Mouse (Mus musculus) CD4-positive helper T cell, adult 2 months (primary cell): Measurements from ENCODE around the gene Snrnp25.

Experiments used
- DNase-seq: peaks from one replicate; pipeline ENCODE4 v3.0.0-alpha.2; 2012; ENCODE audit warnings: low read depth, missing footprints, low spot score

Snrnp25 gene

GRCm38 (mm10) chr11:32224468-32225139 is 19.4 kb downstream of the Snrnp25 start:
- DNase-seq: no peak

GRCm38 (mm10) chr11:32225222-32226104 is 20.2 kb downstream of the Snrnp25 start:
- DNase-seq: no peak

GRCm38 (mm10) chr11:32226124-32226871 is 21.1 kb downstream of the Snrnp25 start, which contains the start of gene Mpg:
Mpg (plus strand) TSS chr11:32226505.
- peak; percentile 91 for DNase-seq

- no peak for DNase-seq
Observed at GRCm38 (mm10) chr11:32227041-32227440, 21.8 kb downstream of the Snrnp25 start.

GRCm38 (mm10) chr11:32227555-32227954 is 22.3 kb downstream of the Snrnp25 start:
- DNase-seq: no peak

- DNase-seq: no peak
Observed at GRCm38 (mm10) chr11:32228292-32228845, 23.2 kb downstream of the Snrnp25 start.

GRCm38 (mm10) chr11:32230220-32230619 is 25.0 kb downstream of the Snrnp25 start:
- no peak for DNase-seq

- no peak for DNase-seq
Observed at GRCm38 (mm10) chr11:32231125-32231524, 25.9 kb downstream of the Snrnp25 start.

- no peak for DNase-seq
Observed at GRCm38 (mm10) chr11:32232848-32233247, 27.6 kb downstream of the Snrnp25 start.

- DNase-seq: no peak
Observed at GRCm38 (mm10) chr11:32233895-32234294, 28.7 kb downstream of the Snrnp25 start.

- no peak for DNase-seq
Observed at GRCm38 (mm10) chr11:32234816-32235485, 29.7 kb downstream of the Snrnp25 start.

- no peak for DNase-seq
Observed at GRCm38 (mm10) chr11:32235646-32236045, 30.4 kb downstream of the Snrnp25 start.

GRCm38 (mm10) chr11:32236132-32236531 is 30.9 kb downstream of the Snrnp25 start:
- DNase-seq: no peak

GRCm38 (mm10) chr11:32236712-32237410 is 31.6 kb downstream of the Snrnp25 start:
- no peak for DNase-seq

GRCm38 (mm10) chr11:32237411-32237795 is 32.2 kb downstream of the Snrnp25 start:
- no peak for DNase-seq

GRCm38 (mm10) chr11:32238093-32238860 is 33.1 kb downstream of the Snrnp25 start:
- DNase-seq: peak; percentile 70

- DNase-seq: no peak
Observed at GRCm38 (mm10) chr11:32241391-32241790, 36.2 kb downstream of the Snrnp25 start.

- DNase-seq: no peak
Observed at GRCm38 (mm10) chr11:32242209-32242608, 37.0 kb downstream of the Snrnp25 start.

- no peak for DNase-seq
Observed at GRCm38 (mm10) chr11:32243205-32243955, 38.2 kb downstream of the Snrnp25 start.
